Mouse (Mus musculus) central nervous system, embryonic 14 days (tissue): Measurements from ENCODE around the gene Trappc4. TPM values are rescaled to one million over a fixed set of nuclear protein-coding genes. Genes with fewer than 3 reads are reported as not detected.

Source experiments
- polyA plus RNA-seq: library from polyadenylated mRNA; depleted of rRNA; stranded (reverse); fragments of >200 nt; gene quantifications from 2 replicates; pipeline ENCODE4 v1.2.3, GENCODE M21; 2012; rRNA removed

Gene Trappc4
- 169 and 183 TPM in 2 replicates for polyA plus RNA-seq

GRCm38 (mm10) chr9:44406906-44407751 lies at the start of gene Trappc4, which contains the start of gene Rps25:
Gene Trappc4, minus strand, starts transcription at chr9:44407600.
Gene Rps25, plus strand, starts transcription at chr9:44407139.

GRCm38 (mm10) chr9:44454891-44455220 lies 47.5 kb upstream of the Trappc4 start, which contains the start of gene Upk2:
Gene Upk2, minus strand, starts transcription at chr9:44454976.

GRCm38 (mm10) chr9:44440961-44441360 lies 33.6 kb upstream of the Trappc4 start, which contains the start of gene Foxr1:
Gene Foxr1, minus strand, starts transcription at chr9:44441136.

GRCm38 (mm10) chr9:44418519-44419385 lies 11.4 kb upstream of the Trappc4 start, which contains the start of gene Ccdc84:
Gene Ccdc84, minus strand, starts transcription at chr9:44418569.

GRCm38 (mm10) chr9:44396684-44397411 lies 10.6 kb downstream of the Trappc4 start, which contains the start of gene Slc37a4:
Gene Slc37a4, plus strand, starts transcription at chr9:44396852.

GRCm38 (mm10) chr9:44379054-44379834 lies 28.2 kb downstream of the Trappc4 start, which contains the start of gene Hyou1:
Gene Hyou1, plus strand, starts transcription at chr9:44379490.

GRCm38 (mm10) chr9:44361190-44361917 lies 46.0 kb downstream of the Trappc4 start, which contains the start of gene Vps11:
Gene Vps11, minus strand, starts transcription at chr9:44361670.

Other genes with a start within 250 kb of the Trappc4 start
- 22.4 and 23.4 TPM in 2 replicates for gene Cbl, start 173.6 kb downstream of the Trappc4 start, polyA plus RNA-seq
- gene Ccdc153, start 166.9 kb downstream of the Trappc4 start, polyA plus RNA-seq = 0.07 and 0.13 TPM in 2 replicates
- gene Pdzd3, start 156.1 kb downstream of the Trappc4 start, polyA plus RNA-seq = 0.74 and 0.75 TPM in 2 replicates
- 4.3 and 4.6 TPM in 2 replicates for gene Nlrx1, start 139.0 kb downstream of the Trappc4 start, polyA plus RNA-seq
- gene Abcg4, start 119.0 kb downstream of the Trappc4 start, polyA plus RNA-seq = 52.4 and 58.7 TPM in 2 replicates
- 43.3 and 49.9 TPM in 2 replicates for gene Hinfp, start 101.9 kb downstream of the Trappc4 start, polyA plus RNA-seq
- 47.2 and 53.2 TPM in 2 replicates for gene C2cd2l, start 87.3 kb downstream of the Trappc4 start, polyA plus RNA-seq
- gene Dpagt1, start 81.6 kb downstream of the Trappc4 start, polyA plus RNA-seq = 38.7 and 39.4 TPM in 2 replicates
- gene H2afx, start 72.9 kb downstream of the Trappc4 start, polyA plus RNA-seq = 197 and 236 TPM in 2 replicates
- gene Hmbs, start 63.4 kb downstream of the Trappc4 start, polyA plus RNA-seq = 50.4 and 50.6 TPM in 2 replicates
- gene Vps11, start 45.9 kb downstream of the Trappc4 start, polyA plus RNA-seq = 36.0 and 37.5 TPM in 2 replicates
- gene Hyou1, start 28.1 kb downstream of the Trappc4 start, polyA plus RNA-seq = 47.0 and 53.6 TPM in 2 replicates
- gene Slc37a4, start 10.7 kb downstream of the Trappc4 start, polyA plus RNA-seq = 48.9 and 50.0 TPM in 2 replicates
- 705 and 780 TPM in 2 replicates for gene Rps25, start 461 bp downstream of the Trappc4 start, polyA plus RNA-seq
- 57.4 and 62.5 TPM in 2 replicates for gene Ccdc84, start 11.0 kb upstream of the Trappc4 start, polyA plus RNA-seq
- not detected in 2 replicates for gene Foxr1, start 33.5 kb upstream of the Trappc4 start, polyA plus RNA-seq
- gene Upk2, start 47.4 kb upstream of the Trappc4 start, polyA plus RNA-seq = 0.43 TPM in 1 of 2 replicates, not detected in the other
- gene Bcl9l, start 75.2 kb upstream of the Trappc4 start, polyA plus RNA-seq = 18.8 and 23.9 TPM in 2 replicates
- gene Cxcr5, start 154.3 kb upstream of the Trappc4 start, polyA plus RNA-seq = 0.04 TPM in 2 replicates
- gene Ddx6, start 197.3 kb upstream of the Trappc4 start, polyA plus RNA-seq = 49.3 and 55.0 TPM in 2 replicates